Mouse (Mus musculus) spleen, postnatal 14 days (tissue): ENCODE measurements around the gene Lrrc4.

ENCODE experiments used
- DNase-seq, 2 experiments: peaks; one replicate each; pipeline ENCODE4 v3.0.0; 2021 to 2022; ENCODE audit warnings: low spot score in 2 of 2

Gene Lrrc4

DNA sequence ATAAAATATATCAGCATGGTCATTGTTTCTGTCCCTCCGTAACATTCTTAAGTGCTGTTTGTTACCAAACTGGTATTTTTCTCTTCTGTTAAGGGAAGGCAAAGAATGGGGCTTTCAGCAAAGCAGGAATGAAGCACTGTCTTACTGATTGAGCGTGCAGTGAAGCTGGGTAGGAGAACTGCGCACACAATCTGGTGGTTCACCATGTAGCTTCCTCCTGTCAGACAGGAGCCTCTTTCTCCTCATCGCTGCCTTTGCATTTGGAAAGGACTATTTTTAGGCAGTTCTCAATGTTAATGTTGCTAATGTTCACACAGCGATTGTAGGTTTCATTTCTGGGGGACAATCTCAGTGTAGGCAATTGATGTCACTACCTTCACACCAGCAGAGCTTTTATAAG lies 162.3 kb downstream of the Lrrc4 start:
- DNase-seq: no peak

DNA sequence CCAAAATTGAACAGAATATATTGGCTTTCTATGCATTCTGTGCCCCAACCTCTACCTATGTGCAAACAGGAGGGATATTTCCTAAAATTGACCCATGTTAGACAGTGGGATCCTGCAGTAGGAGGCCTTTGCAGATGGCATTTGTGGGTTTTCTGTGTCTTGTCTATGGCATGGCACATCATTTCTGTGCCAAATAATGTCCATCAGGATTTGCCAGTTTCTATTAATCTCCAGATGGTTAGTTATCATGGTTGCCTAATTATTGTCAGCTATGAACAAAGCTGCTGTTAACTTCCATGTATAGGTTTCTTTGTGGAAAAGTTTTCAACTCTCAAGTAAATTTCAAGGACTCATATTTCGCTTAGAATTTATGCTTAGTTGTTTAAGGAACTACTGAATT lies 164.0 kb downstream of the Lrrc4 start:
- DNase-seq: no peak

DNA sequence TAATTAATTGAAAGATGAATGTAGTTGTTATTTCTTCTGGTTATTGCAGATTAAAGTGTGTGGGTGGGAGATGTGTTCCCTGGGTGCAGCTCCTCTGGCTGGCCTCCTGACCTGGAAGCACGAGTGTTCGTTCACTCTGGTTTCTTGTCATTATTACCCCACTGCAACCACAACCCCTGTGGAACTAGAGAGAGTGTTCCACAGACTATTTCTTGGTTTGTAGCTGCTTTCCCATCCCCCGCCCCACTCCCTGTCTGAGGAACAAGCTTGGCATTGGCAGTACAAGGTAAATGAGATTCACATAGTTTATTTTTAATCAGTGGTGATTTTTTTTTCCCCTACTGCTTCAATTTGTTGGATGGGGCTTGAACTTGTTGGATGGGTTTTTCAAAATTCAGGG lies 166.8 kb downstream of the Lrrc4 start:
- DNase-seq: no peak

DNA sequence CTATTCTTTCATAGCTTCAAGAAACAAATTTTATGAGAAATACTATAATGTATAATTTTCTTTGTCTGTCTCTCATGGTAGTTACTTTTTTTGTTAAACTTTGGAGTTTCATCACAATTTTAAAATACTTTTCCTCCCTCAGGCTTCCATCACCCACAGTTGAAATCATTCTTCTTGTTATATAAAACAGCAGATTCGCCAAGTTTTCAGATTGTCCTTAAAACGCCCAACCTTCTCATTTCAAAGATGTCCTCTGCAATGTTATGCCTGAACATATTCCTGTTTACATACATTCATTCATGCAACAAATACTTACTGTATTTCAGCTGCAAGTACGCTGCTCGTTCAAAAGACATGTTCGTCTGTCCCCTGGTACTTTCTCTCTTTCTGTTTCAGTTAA lies 167.9 kb downstream of the Lrrc4 start:
- no peak for DNase-seq

DNA sequence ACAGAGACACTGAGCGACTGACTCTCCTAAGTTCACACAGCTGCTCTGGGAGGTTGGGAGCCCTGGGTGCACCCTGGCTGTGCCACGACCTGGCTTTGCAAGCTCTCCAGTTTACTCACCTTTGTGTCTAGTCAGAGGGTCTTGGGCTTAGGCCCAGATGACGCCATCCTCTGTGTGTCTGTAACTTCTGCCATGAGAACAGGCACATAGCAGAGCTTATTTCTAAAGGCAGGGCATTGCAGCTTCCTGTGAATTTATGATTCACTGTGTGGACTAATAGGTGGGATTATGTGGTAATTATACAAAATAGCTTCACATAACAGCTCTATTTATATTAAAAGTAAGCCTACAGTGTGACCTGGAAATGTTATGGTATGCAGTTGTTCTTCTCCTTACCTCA lies 168.5 kb downstream of the Lrrc4 start:
- no peak for DNase-seq

DNA sequence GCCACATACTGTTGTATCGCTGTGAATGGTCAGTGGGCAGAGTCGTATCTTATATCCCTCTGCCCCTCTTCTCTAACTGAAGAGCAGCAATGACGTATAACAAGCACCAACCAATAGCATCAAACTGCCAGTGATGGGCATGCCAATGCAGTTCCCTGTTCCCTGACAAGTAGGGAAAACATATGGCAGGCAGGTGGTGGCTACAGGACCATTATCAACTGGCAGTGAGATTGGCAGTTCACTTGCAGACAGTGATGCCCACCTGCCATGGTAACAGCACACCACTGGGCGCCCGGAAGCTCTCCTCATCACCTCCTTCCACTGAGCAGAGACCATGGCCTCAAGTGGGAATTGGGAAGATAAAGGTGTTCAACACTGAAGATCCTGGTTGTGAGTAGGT lies 175.0 kb downstream of the Lrrc4 start:
- DNase-seq: no peak

DNA sequence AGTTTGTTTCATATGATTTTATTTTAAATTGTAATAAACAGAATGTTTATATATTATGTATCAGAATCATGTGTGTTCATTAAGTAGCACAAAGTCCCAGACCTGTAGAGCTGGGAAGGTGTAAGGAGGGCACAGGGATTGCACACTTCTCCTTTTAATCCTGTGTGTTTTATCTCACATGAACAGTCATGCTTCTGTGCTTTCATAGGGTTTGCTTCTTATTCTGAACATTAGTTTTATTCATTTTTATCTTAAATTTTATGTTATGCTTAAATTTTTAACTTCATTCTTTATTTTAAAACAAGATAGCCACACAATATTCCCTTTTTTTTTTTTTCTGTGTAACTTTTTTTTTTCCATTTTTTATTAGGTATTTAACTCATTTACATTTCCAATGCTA lies 186.3 kb downstream of the Lrrc4 start:
- DNase-seq: no peak

DNA sequence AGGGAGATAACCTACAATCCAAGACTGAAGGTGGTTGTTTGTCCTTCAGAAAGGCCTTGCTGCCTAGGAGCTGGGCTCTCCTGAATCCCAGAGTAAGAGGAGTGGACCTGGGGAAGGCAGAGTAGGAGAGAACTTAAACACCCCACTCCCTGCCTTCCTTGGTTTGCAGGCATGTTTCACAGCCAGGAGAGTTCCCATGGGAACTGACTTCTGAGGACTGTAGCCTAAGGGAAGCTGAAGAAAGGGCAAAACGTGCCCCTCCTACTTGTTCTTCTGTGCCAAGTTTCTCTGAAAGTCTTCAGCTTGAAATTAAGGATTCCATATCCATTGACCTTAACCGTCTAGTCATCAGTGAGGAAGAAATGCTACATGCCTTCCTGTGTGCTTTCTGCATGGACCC lies 188.6 kb downstream of the Lrrc4 start:
- DNase-seq: no peak

DNA sequence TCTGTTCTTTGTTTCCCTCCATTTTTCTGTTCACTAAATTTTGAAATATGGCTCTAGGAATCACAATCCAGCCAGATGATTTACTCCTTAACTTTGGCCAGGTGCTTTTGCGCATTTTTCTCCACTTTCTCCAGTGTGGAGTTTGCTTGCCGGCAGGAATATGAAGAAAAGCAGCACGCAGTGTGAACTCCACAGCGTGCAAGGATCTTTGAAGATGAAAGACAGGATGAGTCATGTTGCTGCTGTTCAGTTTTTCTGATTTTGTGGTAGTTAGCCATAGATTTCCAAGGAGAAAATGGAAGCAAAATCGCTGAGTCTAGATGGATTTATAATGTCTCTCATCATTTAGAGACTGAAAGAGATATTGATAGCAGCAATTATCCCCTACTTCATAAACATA lies 191.5 kb downstream of the Lrrc4 start:
- DNase-seq: no peak

DNA sequence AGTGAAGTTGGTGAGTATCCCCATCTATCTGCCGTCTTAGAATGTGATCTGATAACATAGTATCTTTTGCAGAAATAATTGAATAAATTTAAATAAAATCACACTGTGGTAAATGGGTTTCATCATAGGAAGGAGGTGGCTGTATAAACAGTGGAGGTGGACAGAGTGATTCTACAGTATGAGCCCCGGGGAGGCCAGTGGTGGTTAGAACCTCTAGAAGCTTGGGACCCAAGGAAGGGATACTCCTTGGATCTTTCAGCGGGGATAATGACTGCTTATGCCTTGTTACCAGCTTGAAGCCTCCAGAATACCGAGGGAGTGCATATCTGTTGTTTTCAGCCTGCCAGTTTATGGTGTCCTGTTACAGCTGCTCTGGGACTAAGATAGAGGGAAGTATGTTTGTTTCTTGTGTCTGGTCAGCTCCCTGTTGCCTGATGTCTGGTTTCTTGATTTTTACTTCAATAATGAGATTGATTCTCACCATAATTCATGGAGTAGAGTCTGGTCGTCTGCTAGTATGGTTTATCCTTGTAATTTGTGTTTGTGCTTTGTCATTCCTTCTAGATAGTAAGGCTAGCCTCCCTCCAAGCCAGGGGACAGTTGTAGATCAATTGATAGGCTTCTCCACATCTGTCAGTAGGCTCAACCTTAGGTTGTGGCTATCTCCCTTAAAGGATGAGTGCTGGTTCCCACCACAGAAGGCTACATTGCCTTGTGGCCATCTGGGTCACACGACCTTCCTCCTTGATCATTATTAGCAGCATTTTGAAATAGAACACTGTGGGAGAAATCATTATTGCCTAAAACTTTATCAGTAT lies 195.8 kb downstream of the Lrrc4 start:
- DNase-seq: no peak

DNA sequence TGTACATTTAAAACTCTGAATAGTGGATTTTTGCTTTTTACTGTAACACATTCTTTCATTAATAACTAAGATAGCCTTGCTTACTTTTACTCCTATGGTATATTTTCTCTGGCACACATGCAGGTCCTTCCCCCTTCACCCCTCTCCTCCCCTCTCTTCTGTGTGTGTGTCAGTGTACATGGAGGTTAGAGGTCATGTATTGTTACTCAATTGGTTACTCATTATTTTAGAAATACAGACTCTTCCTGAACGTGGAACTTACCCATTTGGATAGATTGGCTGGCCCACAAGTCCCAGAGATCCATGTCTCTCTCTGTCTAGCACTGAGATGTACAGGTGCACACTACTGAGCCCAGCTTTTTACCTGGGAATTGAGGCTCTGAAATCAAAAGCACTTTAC lies 196.5 kb downstream of the Lrrc4 start:
- DNase-seq: no peak

DNA sequence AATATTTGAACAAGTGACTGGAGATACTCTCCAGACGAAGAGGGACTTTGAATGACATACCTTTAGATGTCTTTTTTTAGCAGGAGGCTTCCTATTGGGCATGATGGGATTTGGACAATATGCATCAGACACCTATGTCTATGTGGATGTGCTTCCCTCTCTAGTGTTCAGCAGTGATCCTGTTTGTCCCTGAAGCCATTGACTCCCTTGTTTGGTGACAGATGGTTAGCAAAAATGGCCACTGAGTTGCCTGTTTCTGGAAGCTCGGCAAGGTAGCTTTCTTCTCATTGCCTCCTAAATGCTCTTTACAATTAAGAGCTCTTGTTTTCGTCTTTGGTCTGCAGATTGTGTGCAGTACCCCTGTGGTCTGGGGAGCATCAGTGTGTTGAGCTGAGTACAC lies 197.9 kb downstream of the Lrrc4 start:
- DNase-seq: no peak

DNA sequence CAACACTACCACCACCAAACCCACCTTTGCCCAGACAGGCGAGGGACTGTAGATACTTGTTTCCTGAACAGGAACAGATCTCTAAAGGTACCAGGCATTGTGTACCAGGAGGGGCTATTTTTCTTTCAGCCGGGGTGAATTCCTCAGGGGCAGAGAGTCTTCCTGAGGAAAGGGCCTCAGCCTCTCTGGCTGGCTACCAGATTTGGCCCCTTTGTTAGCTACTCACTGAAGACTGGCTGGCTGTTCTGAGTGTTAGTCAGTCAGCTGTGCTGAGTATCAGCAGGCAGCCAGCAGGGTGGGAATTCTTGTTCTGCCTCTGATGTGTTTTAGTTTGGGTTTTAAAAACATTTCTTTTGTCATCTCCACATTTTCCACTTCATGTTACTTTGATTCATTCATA lies 198.4 kb downstream of the Lrrc4 start:
- no peak for DNase-seq

DNA sequence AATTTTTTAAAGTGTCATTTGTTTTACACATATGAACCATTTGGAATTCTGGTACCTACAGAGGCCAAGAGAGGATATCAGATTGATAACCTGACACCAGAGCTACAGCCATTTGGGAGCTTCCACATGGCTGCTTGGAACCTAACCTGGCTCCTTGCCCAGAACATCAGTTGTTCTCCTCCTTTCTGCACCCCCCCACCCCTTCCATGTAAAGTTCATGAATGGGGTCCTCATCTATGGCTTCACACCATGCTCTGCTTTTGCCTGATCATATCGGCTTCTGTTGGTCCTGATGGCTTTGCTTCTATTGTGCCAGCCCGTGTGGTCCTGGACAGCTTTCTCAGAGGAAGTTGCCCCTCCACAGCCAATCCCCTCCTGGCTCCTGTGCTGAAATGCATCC lies 200.6 kb downstream of the Lrrc4 start:
- DNase-seq: no peak

DNA sequence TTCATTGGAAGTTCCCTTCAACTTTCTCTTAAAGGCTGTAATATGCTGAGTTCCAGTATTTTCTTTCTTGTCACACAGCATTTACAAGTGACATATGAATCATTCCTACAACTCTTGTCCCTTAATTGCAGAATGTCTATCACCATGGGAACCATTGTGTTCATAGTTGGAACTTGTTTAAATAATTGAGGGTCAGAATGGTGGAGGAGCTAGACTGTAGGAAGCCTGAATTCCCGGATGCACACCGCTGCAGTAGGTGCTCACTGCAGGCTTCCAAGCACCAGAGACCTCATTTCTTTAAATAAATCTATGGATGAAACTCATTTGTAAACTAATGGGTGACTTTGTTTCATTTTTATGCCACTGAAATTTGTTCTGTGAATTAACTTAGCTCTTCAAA lies 201.7 kb downstream of the Lrrc4 start:
- DNase-seq: no peak

DNA sequence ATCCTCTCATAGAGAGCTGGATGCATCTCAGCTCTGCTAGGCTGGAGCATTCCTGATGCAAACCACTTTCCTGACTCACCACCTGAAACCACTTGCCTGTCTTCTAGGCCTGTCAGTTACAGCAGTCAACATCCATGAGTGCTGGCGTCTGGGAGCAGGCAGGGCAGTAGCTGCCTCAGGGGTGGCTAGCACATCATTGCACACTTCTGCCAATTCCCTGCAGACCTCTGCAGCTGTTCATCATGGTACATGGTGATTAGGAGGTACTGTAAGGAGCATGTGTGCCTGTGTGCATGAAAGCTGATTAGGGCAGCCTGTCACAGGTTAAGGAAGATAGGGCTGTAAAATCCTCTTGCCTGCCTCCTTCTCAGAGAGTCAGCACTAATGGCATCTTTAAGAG lies 203.1 kb downstream of the Lrrc4 start:
- peak in 1 of 2 experiments; percentile 5 for DNase-seq

DNA sequence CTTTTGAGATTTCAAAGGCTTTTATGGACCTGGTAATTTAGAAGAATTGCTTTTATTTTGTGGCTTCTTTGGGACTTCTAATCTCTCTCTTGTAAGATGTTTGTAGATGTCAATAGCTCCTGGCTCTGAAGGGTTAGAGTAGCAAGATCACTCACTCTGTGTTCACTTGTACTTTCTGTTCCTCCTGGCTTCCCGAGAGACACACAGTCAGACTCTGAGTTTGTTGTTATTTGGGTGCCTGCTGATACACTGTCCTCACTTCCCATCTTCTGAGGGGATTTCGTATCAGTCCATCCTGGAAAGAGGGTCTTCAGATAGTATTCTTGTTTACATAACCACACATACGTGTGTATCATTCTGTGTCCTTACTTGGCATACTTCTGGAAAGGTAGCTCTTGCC lies 208.6 kb downstream of the Lrrc4 start:
- no peak for DNase-seq

DNA sequence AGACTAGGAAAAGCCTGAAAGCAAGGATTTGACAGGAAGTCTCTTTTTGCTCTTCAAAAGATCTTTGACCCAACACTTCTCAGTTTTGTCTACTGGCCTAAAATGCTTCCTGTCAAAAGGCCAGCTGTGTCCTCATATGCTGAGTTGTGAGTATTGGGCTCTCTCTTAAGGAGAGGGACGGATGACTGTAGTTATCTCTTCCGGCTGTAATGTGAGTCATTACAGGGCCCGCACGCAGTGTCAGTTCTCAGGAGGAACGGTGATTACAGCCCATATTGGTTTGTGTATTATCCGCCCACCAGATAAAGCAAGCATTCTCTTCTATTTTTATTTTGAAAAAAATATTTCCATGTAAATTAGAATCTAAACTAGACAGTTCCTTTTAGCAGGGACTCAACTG lies 209.0 kb downstream of the Lrrc4 start:
- no peak for DNase-seq

DNA sequence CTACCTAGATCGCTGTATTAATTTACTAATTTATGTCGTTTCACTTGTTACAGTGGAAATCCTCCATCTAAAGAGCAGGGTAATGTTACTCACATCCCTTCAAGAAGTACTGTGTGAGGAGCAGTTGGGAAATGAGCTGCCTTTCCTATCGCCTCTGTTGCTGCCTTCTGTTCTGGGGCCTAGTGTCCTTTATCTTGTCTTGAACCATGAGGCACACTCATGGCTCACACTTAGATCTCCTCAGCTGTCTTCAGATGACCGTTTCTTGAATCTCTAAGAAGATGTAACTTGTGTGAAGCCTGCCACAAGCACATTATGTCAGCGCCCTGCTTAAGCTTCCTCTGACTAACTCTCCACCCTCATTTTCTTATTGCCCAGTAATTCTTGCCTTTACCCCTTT lies 209.6 kb downstream of the Lrrc4 start:
- DNase-seq: no peak

DNA sequence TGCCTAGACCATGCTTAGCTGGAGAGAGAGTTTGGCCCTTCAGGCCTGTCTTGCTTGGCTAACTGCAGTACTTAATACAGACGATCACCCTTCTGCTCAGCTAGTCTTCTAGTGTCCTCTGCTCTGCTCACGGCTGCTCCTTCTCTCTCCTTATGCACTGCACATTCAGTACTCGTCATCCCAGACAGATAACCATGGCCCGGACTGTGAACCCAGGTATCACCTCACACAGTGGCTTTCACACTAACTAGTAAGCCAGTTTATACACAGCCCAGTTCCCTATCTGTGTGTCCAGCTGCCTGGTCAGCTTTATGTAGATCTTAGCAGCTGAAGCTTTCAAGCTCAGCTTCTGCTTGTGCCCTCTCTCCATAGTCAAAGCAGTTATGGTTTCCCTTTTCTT lies 210.1 kb downstream of the Lrrc4 start:
- DNase-seq: no peak

DNA sequence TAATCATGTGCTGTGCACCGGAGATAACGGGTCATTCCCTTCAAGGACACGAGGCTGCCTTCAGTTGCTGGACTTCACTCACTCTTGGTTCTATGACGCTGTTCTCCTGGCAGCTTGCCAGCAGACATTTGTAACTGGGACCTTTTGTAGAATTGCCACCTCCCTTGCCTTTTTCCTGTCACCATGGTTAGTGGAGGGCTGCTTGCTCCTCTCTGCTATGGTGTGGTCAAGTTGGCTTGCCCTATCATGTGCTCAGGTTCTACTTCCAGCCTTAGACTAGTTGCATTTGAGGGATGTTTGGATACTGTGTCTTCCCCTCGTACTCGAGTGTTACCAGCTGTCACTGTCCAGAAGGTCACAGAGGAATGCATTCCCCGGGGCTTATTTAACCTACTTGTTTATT lies 212.8 kb downstream of the Lrrc4 start:
- peak in 1 of 2 experiments; percentile 7 for DNase-seq

DNA sequence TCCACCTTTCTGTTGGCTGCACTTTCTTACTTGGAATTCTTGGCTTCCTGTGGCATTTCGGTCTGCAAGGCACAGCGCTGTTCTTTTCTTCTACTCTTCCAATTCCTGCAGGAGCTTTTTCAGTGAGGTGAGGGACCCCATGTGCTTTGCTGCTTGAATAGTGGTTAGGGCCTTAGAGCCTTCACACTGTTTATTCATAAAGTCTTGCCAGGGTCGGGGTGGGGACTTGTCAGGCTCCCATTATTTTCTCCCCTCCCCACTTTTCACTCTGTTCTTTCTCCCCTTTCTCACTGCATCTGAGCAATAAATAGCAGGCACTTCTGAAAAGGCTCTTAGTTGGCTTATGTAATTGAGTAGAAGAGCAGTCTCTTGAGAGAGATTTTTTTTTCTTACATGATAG lies 213.2 kb downstream of the Lrrc4 start:
- DNase-seq: no peak

DNA sequence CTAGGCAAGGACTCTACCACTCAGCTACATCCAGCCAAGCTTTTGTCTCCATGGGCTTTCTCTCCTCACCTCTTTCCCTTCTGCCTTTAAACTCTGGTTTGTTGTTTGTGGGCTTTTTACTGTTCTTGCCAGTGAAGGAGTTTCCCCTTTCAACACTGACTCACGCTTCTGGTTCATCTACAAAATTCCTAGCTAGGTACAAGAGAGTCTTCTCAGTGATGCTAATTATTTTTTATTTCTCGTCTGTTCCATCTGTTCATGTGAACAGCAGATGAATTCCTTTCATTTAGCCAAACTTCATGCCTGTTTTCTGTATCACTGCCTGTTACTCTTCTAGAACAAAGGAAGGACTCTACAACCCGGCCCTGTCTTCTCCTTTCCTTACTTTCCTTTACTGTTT lies 215.6 kb downstream of the Lrrc4 start:
- no peak for DNase-seq

DNA sequence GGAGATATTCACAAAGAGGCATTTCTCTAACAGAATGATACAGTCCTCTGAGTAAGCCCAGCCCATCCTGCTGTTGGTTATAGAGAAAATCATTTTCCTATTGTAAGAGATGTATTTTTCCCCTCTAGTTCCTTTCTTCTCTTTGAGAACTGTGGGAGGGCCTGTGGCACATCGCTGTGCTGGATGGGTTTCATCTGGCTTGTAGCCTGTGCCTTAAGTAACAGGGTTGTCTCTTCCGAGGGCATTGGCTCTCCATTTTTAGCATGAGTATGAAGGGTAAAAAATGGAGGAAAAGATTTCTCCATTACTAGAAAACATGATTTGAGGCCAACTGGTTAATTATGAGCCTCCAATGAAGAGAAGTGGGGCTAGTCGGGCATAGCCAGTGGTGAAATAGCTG lies 216.1 kb downstream of the Lrrc4 start:
- DNase-seq: no peak
